Mouse (Mus musculus) neural tube, embryonic 11.5 days (tissue): ENCODE data around the gene Slc2a4. TPM values are rescaled to one million over a fixed set of nuclear protein-coding genes. Genes with fewer than 3 reads are reported as not detected.

ENCODE experiments used
- ATAC-seq: fragments of 200-750 bp; cut with Nextera tagmentation; 2 replicates; pipeline ENCODE4 v1.8.0; 2017; ENCODE audit warnings: moderate number of reproducible peaks, mild to moderate bottlenecking, moderate TSS enrichment, moderate library complexity; ENCODE audit not compliant: insufficient read depth, low FRiP score, low TSS enrichment
- DNase-seq: peaks from one replicate; pipeline ENCODE4 v3.0.0-alpha.2; 2015; ENCODE audit warnings: low spot score
- H3K27ac ChIP-seq: fragments of 300-500 bp; sonication (generic); 2 replicates; pipeline ENCODE4 v1.5.1; 2014; ENCODE audit warnings: low read depth, mild to moderate bottlenecking, low read length
- H3K27me3 ChIP-seq: fragments of 300-500 bp; sonication (generic); 2 replicates; pipeline ENCODE4 v1.6.1; 2014; ENCODE audit warnings: mild to moderate bottlenecking, low read length, mixed read lengths; ENCODE audit not compliant: control insufficient read depth, insufficient read depth
- H3K36me3 ChIP-seq: fragments of 300-500 bp; sonication (generic); 2 replicates; pipeline ENCODE4 v1.6.1; 2014; ENCODE audit warnings: mild to moderate bottlenecking, low read length, moderate library complexity, mixed read lengths; ENCODE audit not compliant: control insufficient read depth, insufficient read depth
- H3K4me1 ChIP-seq: fragments of 300-500 bp; sonication (generic); 2 replicates; pipeline ENCODE4 v1.6.1; 2014; ENCODE audit warnings: low read length, mixed read lengths; ENCODE audit not compliant: control insufficient read depth, insufficient read depth
- H3K4me2 ChIP-seq: fragments of 300-500 bp; sonication (generic); 2 replicates; pipeline ENCODE4 v1.6.1; 2014; ENCODE audit warnings: low read depth, mild to moderate bottlenecking, moderate library complexity
- H3K4me3 ChIP-seq: fragments of 300-500 bp; sonication (generic); 2 replicates; pipeline ENCODE4 v1.5.1; 2014; ENCODE audit warnings: low read depth, low read length
- H3K9ac ChIP-seq: fragments of 300-500 bp; sonication (generic); 2 replicates; pipeline ENCODE4 v1.6.1; 2014; ENCODE audit warnings: mild to moderate bottlenecking, low read length
- H3K9me3 ChIP-seq: fragments of 300-500 bp; sonication (generic); 2 replicates; pipeline ENCODE4 v1.6.1; 2016; ENCODE audit warnings: low read length; ENCODE audit not compliant: control insufficient read depth
- WGBS: fragments of 180-500 bp; shearing (Covaris S2); extraction: QIAGEN DNeasy Blood & Tissue Kit; methylation state at CpG from one replicate; pipeline ENCODE4 v1.1.7; 2014; 5-methylcytosine and 5-hydroxymethylcytosine counted together
- polyA plus RNA-seq: library from polyadenylated mRNA; unstranded; fragments of >200 nt; fragmentation: Nextera tagmentation; extraction: Ambion mirVana; gene quantifications from 2 replicates; pipeline ENCODE4 v1.2.1, GENCODE M21; 2014

The Slc2a4 gene
- polyA plus RNA-seq, 1 experiment from 2014 or later = 11.4 TPM

GRCm38 (mm10) chr11:69950807-69951459, 2.9 kb upstream of the Slc2a4 start:
- H3K27ac ChIP-seq = no peak overlapping the region
- no peak overlapping the region for H3K4me2 ChIP-seq
- DNase-seq (no peak), ATAC-seq (no peak)
- H3K4me1 ChIP-seq = peaks cover 5% of the 10 kb centered on the region; the same call in 1 of the 2 replicates
- 43% methylated on average over 4 of the region's 4 CpGs for WGBS
- no peaks in the 10 kb centered on the region for H3K9me3 ChIP-seq
- H3K9ac ChIP-seq = no peak overlapping the region
- no peak overlapping the region for H3K4me3 ChIP-seq
- no peaks in the 10 kb centered on the region for H3K36me3 ChIP-seq
- H3K27me3 ChIP-seq = no peaks in the 10 kb centered on the region

GRCm38 (mm10) chr11:69948763-69949150, 769 bp upstream of the Slc2a4 start:
- Histone ChIP-seq H3K4me1 (peaks cover 5% of the 10 kb centered on the region; the same call in 1 of the 2 replicates), H3K4me2 (peak overlapping the region; percentile 41), H3K4me3 (peak overlapping the region; percentile 30), H3K27me3 (no peaks in the 10 kb centered on the region), H3K27ac (peak overlapping the region; percentile 75), H3K36me3 (no peaks in the 10 kb centered on the region), H3K9ac (peak overlapping the region; percentile 69), H3K9me3 (no peaks in the 10 kb centered on the region)
- peak; percentile 88 for DNase-seq
- WGBS = under 1% methylated on average over 14 of the region's 14 CpGs
- peak; percentile 54 for ATAC-seq

GRCm38 (mm10) chr11:69947337-69948065, 487 bp downstream of the Slc2a4 start:
- WGBS = 2% methylated on average over 29 of the region's 29 CpGs
- Histone ChIP-seq H3K36me3 (no peaks in the 10 kb centered on the region), H3K27ac (peak overlapping the region; percentile 1; the same call in 1 of the 2 replicates), H3K4me3 (peak overlapping the region; percentile 30), H3K4me1 (peaks cover 5% of the 10 kb centered on the region; the same call in 1 of the 2 replicates), H3K27me3 (no peaks in the 10 kb centered on the region), H3K4me2 (peak overlapping the region; percentile 41), H3K9ac (peak overlapping the region; percentile 69; the same call in 1 of the 2 replicates), H3K9me3 (no peaks in the 10 kb centered on the region)
- DNase-seq (peak; percentile 70), ATAC-seq (peak; percentile 32)

- H3K4me3 ChIP-seq = 0 out of 2 replicates have a peak overlapping the region, but pooled peaks have one; percentile 30
- 89% methylated on average over 18 of the region's 18 CpGs for WGBS
- H3K27ac ChIP-seq = no peak overlapping the region
- DNase-seq (no peak), ATAC-seq (no peak)
- no peak overlapping the region for H3K9ac ChIP-seq
- H3K4me1 ChIP-seq = peaks cover 5% of the 10 kb centered on the region; the same call in 1 of the 2 replicates
- no peaks in the 10 kb centered on the region for H3K9me3 ChIP-seq
- H3K4me2 ChIP-seq = peak overlapping the region; percentile 41
- H3K27me3 ChIP-seq = no peaks in the 10 kb centered on the region
- H3K36me3 ChIP-seq = no peaks in the 10 kb centered on the region
Observed at GRCm38 (mm10) chr11:69945997-69946891, 1.7 kb downstream of the Slc2a4 start.

GRCm38 (mm10) chr11:69945216-69945615, 2.8 kb downstream of the Slc2a4 start:
- Histone ChIP-seq H3K27me3 (no peaks in the 10 kb centered on the region), H3K36me3 (no peaks in the 10 kb centered on the region), H3K9ac (no peak overlapping the region), H3K4me1 (peaks cover 5% of the 10 kb centered on the region; the same call in 1 of the 2 replicates), H3K4me3 (no peak overlapping the region), H3K4me2 (no peak overlapping the region), H3K27ac (no peak overlapping the region), H3K9me3 (no peaks in the 10 kb centered on the region)
- WGBS = 82% methylated on average over 13 of the region's 13 CpGs
- DNase-seq (no peak), ATAC-seq (no peak)

GRCm38 (mm10) chr11:69940962-69941361, 7.0 kb downstream of the Slc2a4 start:
- H3K36me3 ChIP-seq = no peaks in the 10 kb centered on the region
- 76% methylated on average over 4 of the region's 4 CpGs for whole genome bisulfite sequencing
- peaks cover 8% of the 10 kb centered on the region; the same call in 1 of the 2 replicates for H3K4me1 ChIP-seq
- DNase-seq = no peak
- peaks cover 27% of the 10 kb centered on the region for H3K27me3 ChIP-seq
- H3K4me2 ChIP-seq = no peak overlapping the region
- no peaks in the 10 kb centered on the region for H3K9me3 ChIP-seq
- no peak overlapping the region for H3K27ac ChIP-seq
- no peak for ATAC-seq
- H3K9ac ChIP-seq = no peak overlapping the region
- no peak overlapping the region for H3K4me3 ChIP-seq

- no peak for ATAC-seq
Observed at GRCm38 (mm10) chr11:69939731-69940130, 8.3 kb downstream of the Slc2a4 start.

GRCm38 (mm10) chr11:69939181-69939580, 8.8 kb downstream of the Slc2a4 start:
- no peak for ATAC-seq
- H3K4me1 ChIP-seq = peaks cover 12% of the 10 kb centered on the region; the same call in 1 of the 2 replicates

More at GRCm38 (mm10) chr11:69939731-69940130, 8.3 kb downstream of the Slc2a4 start:
- no peak overlapping the region for H3K27ac ChIP-seq
- H3K9ac ChIP-seq = no peak overlapping the region
- no peaks in the 10 kb centered on the region for H3K9me3 ChIP-seq
- H3K4me1 ChIP-seq = peaks cover 12% of the 10 kb centered on the region; the same call in 1 of the 2 replicates
- H3K4me3 ChIP-seq = no peak overlapping the region
- WGBS = 95% methylated on average over 17 of the region's 17 CpGs
- no peak overlapping the region for H3K4me2 ChIP-seq
- H3K36me3 ChIP-seq = no peaks in the 10 kb centered on the region
- DNase-seq = no peak
- H3K27me3 ChIP-seq = peaks cover 32% of the 10 kb centered on the region

More at GRCm38 (mm10) chr11:69939181-69939580, 8.8 kb downstream of the Slc2a4 start:
- Histone ChIP-seq H3K9me3 (no peaks in the 10 kb centered on the region), H3K9ac (no peak overlapping the region), H3K4me2 (no peak overlapping the region), H3K27me3 (peaks cover 32% of the 10 kb centered on the region), H3K27ac (no peak overlapping the region), H3K36me3 (no peaks in the 10 kb centered on the region), H3K4me3 (no peak overlapping the region)
- 72% methylated on average over 5 of the region's 5 CpGs for WGBS
- DNase-seq = no peak
